Comparison of ENCODE assay signal across 1 mouse cellular context in genomic region chr16:20549161-20549560, GRCm38 (mm10).
TF ChIP-seq lines count a peak whose summit lies in the region.

No protein-coding gene starts in this region.

TF ChIP-seq in MEL, 35 proteins besides CTCF, POLR2A, EP300 and RAD21 (continued from another document):
- no peak for TF ChIP-seq MAX (IDR thresholded peaks at IDR 0.05; ENCODE audit: low read length)
